Mouse (Mus musculus) ES-E14 (cell line): ENCODE data around the gene Drg2. TPM values are rescaled to one million over a fixed set of nuclear protein-coding genes. Genes with fewer than 3 reads are reported as not detected.

Source experiments
- DNase-seq: peaks from one replicate; pipeline ENCODE4 v3.0.0-alpha.2; 2013; ENCODE audit warnings: low read depth, low spot score
- H3K27ac ChIP-seq: 2 replicates; pipeline ENCODE4 v1.5.1; 2012; ENCODE audit warnings: low read depth, mild to moderate bottlenecking, low read length, moderate library complexity, mixed read lengths; ENCODE audit not compliant: poor library complexity, insufficient read depth, severe bottlenecking
- H3K36me3 ChIP-seq: 2 replicates; pipeline ENCODE4 v1.6.1; 2012; ENCODE audit warnings: mild to moderate bottlenecking, low read length, moderate library complexity, mixed read lengths; ENCODE audit not compliant: control insufficient read depth, poor library complexity, insufficient read depth, severe bottlenecking
- H3K4me1 ChIP-seq, 2 experiments: fragments of 150-350 bp in 1 of 2; sonication (generic) in 1 of 2; 2 replicates each; pipeline ENCODE4 v1.6.1; 2012; ENCODE audit warnings: low read length in 2 of 2, mild to moderate bottlenecking in 1 of 2, mixed read lengths in 1 of 2; ENCODE audit not compliant: control insufficient read depth in 2 of 2, insufficient read depth in 2 of 2, poor library complexity in 1 of 2
- H3K4me3 ChIP-seq, 2 experiments: fragments of 150-350 bp in 1 of 2; sonication (generic) in 1 of 2; 2 replicates each; pipeline ENCODE4 v1.5.1; 2012; ENCODE audit warnings: low read length in 2 of 2, low read depth in 1 of 2, mild to moderate bottlenecking in 1 of 2, mixed read lengths in 1 of 2; ENCODE audit not compliant: insufficient read depth in 1 of 2, poor library complexity in 1 of 2, severe bottlenecking in 1 of 2
- H3K9ac ChIP-seq: 2 replicates; pipeline ENCODE4 v1.6.1; 2012; ENCODE audit warnings: low read depth, mild to moderate bottlenecking, low read length, mixed read lengths; ENCODE audit not compliant: poor library complexity, insufficient read depth, severe bottlenecking
- H3K9me3 ChIP-seq: fragments of 150-350 bp; sonication (generic); 2 replicates; pipeline ENCODE4 v1.6.1; 2012; ENCODE audit warnings: low read depth, mild to moderate bottlenecking, low read length; ENCODE audit not compliant: control insufficient read depth, insufficient read depth
- CHD2 ChIP-seq: IDR thresholded peaks from 2 replicates; pipeline ENCODE4 v1.6.1; 2014; ENCODE audit warnings: mild to moderate bottlenecking, low read depth, low read length, inconsistent platforms
- HCFC1 ChIP-seq: IDR thresholded peaks from 2 replicates; pipeline ENCODE4 v1.6.1; 2012; ENCODE audit warnings: low read length, inconsistent platforms, borderline replicate concordance; ENCODE audit not compliant: insufficient read depth
- MAFK ChIP-seq: IDR thresholded peaks from 2 replicates; pipeline ENCODE4 v1.6.1; 2014; ENCODE audit warnings: mild to moderate bottlenecking, low read depth, low read length, inconsistent platforms; ENCODE audit not compliant: insufficient read depth
- ZC3H11A ChIP-seq: IDR thresholded peaks from 2 replicates; pipeline ENCODE4 v1.6.1; 2012; ENCODE audit warnings: low read depth, mild to moderate bottlenecking, inconsistent platforms, low read length, borderline replicate concordance
- ZNF384 ChIP-seq: IDR thresholded peaks from 2 replicates; pipeline ENCODE4 v1.6.1; 2012; ENCODE audit warnings: low read depth, low read length, inconsistent platforms
- in situ Hi-C, 2 experiments: fragments of 600-800 bp; cut with MboI; formaldehyde crosslinking; loops; one replicate each; pipeline ENCODE4 v1.15.1; 2025; ENCODE audit warnings: low sequenced_read_pairs in 2 of 2, inconsistent platforms in 1 of 2; ENCODE audit not compliant: unreplicated experiment in 2 of 2
- total RNA-seq: library from RNA; depleted of rRNA; stranded (reverse); fragments of 300-350 nt; gene quantifications from 2 replicates; pipeline ENCODE4 v1.2.3, GENCODE M21; 2012; rRNA removed

The Drg2 gene
- 84.4 and 96.7 TPM in 2 replicates for total RNA-seq

DNA sequence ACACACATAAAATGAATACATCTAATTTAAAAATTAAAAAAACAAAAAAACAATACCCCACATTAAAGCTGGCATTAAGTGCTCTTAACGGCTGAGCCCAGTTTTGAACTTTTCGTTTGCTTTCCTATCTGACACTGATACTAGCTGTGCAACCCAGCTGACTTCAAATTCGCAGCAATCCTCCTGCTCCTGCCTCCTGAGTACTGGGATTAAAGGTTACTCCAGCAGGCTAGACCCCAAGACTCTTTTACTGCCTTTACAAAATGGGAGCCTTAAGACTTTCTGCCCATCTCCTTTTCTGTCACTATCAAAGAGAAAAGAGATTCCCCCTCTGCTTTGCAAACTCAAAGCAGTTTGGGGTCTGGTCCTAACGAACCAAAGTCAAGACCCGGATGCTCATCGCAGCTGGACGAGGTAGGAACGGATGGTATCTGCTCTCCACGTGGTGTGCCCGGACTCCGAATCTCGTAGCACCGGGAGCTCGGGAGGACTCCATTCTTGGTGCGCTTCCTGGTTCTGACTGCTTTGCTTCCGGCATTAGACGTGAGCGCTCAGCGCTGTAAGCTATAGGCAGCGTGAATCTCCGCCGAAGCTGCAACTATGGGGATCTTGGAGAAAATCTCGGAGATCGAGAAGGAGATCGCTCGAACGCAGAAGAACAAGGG is at the start of gene Drg2:
Gene Drg2 (plus strand): TSS at position 512 of the 665 bp plus-strand sequence.
- Histone ChIP-seq H3K4me3 (peak within 1 kb of the TSS; percentile 83 to 89), H3K4me1 (peaks cover 0 to 3% of the 10 kb centered on the region in 2 experiments; a peak in 1 of 4 replicates), H3K9me3 (no peaks in the 10 kb centered on the region), H3K36me3 (peaks cover 24% of the 10 kb centered on the region), H3K9ac (peak within 1 kb of the TSS; percentile 91), H3K27ac (no peak within 1 kb of the TSS; the same call in 1 of the 2 replicates)
- in situ Hi-C loops: no loop called here
- TF ChIP-seq HCFC1: peak; percentile 90
- TF ChIP-seq ZC3H11A: 0 out of 2 replicates have a peak, but pooled peaks have one; percentile 4
- no peak for TF ChIP-seq ZNF384
- TF ChIP-seq MAFK: no peak
- TF ChIP-seq CHD2: 0 out of 2 replicates have a peak, but pooled peaks have one; percentile 49
- peak; percentile 92 for DNase-seq

DNA sequence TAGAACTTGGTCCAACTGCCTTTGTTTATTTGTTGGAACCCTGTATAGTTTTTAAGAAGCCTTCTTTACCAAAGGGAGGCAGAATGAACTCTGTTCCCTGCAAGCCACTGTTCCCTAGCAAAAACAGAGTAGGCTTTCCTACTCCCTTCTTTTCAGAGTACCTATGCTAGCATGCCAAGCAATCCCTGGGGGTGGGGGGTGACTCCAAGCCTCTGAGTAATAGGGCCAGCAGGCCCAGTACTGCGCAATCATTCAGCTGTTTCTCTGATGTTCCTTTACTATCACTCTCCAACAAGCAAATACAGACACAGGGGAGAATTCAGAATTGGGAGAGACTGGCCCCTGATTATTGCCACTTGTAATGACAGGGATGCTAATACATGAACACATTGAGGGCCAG is 47.8 kb upstream of the Drg2 start:
- Histone ChIP-seq H3K4me3 (no peak overlapping the region), H3K4me1 (no peaks in the 10 kb centered on the region), H3K9ac (no peak overlapping the region), H3K36me3 (peaks cover 31% of the 10 kb centered on the region), H3K27ac (no peak overlapping the region), H3K9me3 (no peaks in the 10 kb centered on the region)
- no peak for DNase-seq
- no peak for TF ChIP-seq CHD2
- TF ChIP-seq ZNF384: no peak
- in situ Hi-C loops: no loop called here

- in situ Hi-C loops: no loop called here
- no peak for DNase-seq
- no peaks in the 10 kb centered on the region for H3K9me3 ChIP-seq
- no peak overlapping the region for H3K9ac ChIP-seq
- no peak overlapping the region for H3K27ac ChIP-seq
- peaks cover 9% of the 10 kb centered on the region for H3K36me3 ChIP-seq
- H3K4me1 ChIP-seq: no peaks in the 10 kb centered on the region
- no peak overlapping the region for H3K4me3 ChIP-seq
- TF ChIP-seq ZC3H11A (0 out of 2 replicates have a peak, but pooled peaks have one; percentile 19), HCFC1 (peak; percentile 84), ZNF384 (no peak), CHD2 (no peak), MAFK (0 out of 2 replicates have a peak, but pooled peaks have one; percentile 11)
Measured at GRCm38 (mm10) chr11:60412173-60412572, 42.2 kb upstream of the Drg2 start.

- H3K9me3 ChIP-seq: no peaks in the 10 kb centered on the region
- in situ Hi-C loops: no loop called here
- no peak overlapping the region for H3K4me3 ChIP-seq
- H3K36me3 ChIP-seq: peaks cover 5% of the 10 kb centered on the region
- no peak for TF ChIP-seq ZC3H11A
- TF ChIP-seq MAFK: peak; percentile 88
- H3K9ac ChIP-seq: no peak overlapping the region
- no peaks in the 10 kb centered on the region for H3K4me1 ChIP-seq
- DNase-seq: no peak
- no peak overlapping the region for H3K27ac ChIP-seq
Measured at GRCm38 (mm10) chr11:60412921-60413320, 41.5 kb upstream of the Drg2 start.

DNA sequence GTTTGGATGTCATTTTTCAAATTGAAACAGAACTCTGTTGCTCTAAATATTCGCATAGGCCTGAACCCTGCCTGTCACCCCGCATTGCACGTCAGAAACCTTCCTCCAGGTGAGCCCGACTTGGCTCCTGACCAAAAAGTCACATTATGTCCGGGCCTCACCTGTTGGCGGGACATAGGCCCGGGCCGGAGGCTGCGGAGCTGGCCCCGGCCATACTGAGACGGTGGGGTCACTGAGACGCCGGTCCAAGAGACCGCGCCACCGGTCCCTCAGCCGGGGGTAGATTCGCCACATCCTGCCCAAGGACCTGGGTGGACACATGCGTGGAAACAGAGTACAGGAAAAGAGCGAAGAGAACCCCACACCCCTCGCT is 37.8 kb upstream of the Drg2 start:
- H3K4me3 ChIP-seq: peak overlapping the region; percentile 95
- no peak for DNase-seq
- in situ Hi-C loops: no loop called here
- no peaks in the 10 kb centered on the region for H3K9me3 ChIP-seq
- H3K4me1 ChIP-seq: no peaks in the 10 kb centered on the region
- no peaks in the 10 kb centered on the region for H3K36me3 ChIP-seq
- H3K9ac ChIP-seq: peak overlapping the region; percentile 93
- TF ChIP-seq ZNF384 (no peak), CHD2 (no peak), MAFK (no peak), ZC3H11A (no peak), HCFC1 (no peak)
- peak overlapping the region; percentile 61; the same call in 1 of the 2 replicates for H3K27ac ChIP-seq
